Mouse (Mus musculus) thymus, adult 2 months (tissue): ENCODE data around the gene Tspan9. TPM values are rescaled to one million over a fixed set of nuclear protein-coding genes. Genes with fewer than 3 reads are reported as not detected.

Experiments
- DNase-seq: peaks from one replicate; pipeline ENCODE4 v3.0.0; 2021
- H3K27ac ChIP-seq: fragments of 200-500 bp; 2 replicates; pipeline ENCODE4 v1.5.1; 2012; ENCODE audit warnings: low read length, control low read depth; ENCODE audit not compliant: control insufficient read depth, insufficient read depth
- H3K27me3 ChIP-seq: fragments of 200-500 bp; 2 replicates; pipeline ENCODE4 v1.6.1; 2012; ENCODE audit warnings: mild to moderate bottlenecking, low read length, moderate library complexity, mixed read lengths; ENCODE audit not compliant: control insufficient read depth, insufficient read depth
- H3K36me3 ChIP-seq: fragments of 200-500 bp; 2 replicates; pipeline ENCODE4 v1.6.1; 2012; ENCODE audit warnings: mild to moderate bottlenecking, low read length, moderate library complexity; ENCODE audit not compliant: control insufficient read depth, insufficient read depth
- H3K4me1 ChIP-seq: fragments of 200-500 bp; replicated peaks from 2 replicates; pipeline ENCODE4 v1.6.1; 2012; ENCODE audit warnings: low read length; ENCODE audit not compliant: control insufficient read depth, insufficient read depth
- H3K4me3 ChIP-seq: fragments of 200-500 bp; 2 replicates; pipeline ENCODE4 v1.5.1; 2012; ENCODE audit warnings: mild to moderate bottlenecking, low read length, control low read depth, moderate library complexity; ENCODE audit not compliant: control insufficient read depth, insufficient read depth
- CTCF ChIP-seq: fragments of 200-500 bp; IDR thresholded peaks from 2 replicates; pipeline ENCODE4 v1.5.1; 2012; ENCODE audit warnings: mild to moderate bottlenecking, control low read depth, low read length, moderate library complexity, borderline replicate concordance; ENCODE audit not compliant: control insufficient read depth, poor library complexity, insufficient read depth; ENCODE audit errors: extremely low read depth
- POLR2A ChIP-seq: fragments of 200-500 bp; IDR thresholded peaks from 2 replicates; pipeline ENCODE4 v1.6.1; 2012; ENCODE audit warnings: mild to moderate bottlenecking, low read length, control low read depth, moderate library complexity; ENCODE audit not compliant: control insufficient read depth, poor library complexity, insufficient read depth; ENCODE audit errors: extremely low read depth
- WGBS: fragments of 180-500 bp; shearing (Covaris S2); methylation state at CpG from one replicate; pipeline ENCODE4 v1.1.7; 2018; 5-methylcytosine and 5-hydroxymethylcytosine counted together
- polyA plus RNA-seq: library from polyadenylated mRNA; depleted of rRNA; stranded (reverse); fragments of >200 nt; gene quantifications from 2 replicates; pipeline ENCODE4 v1.2.3, GENCODE M21; 2012

Gene Tspan9
- polyA plus RNA-seq, 1 experiment = 36.7 TPM

- H3K4me1 ChIP-seq = no peaks in the 10 kb centered on the region
These were observed 17.9 kb downstream of the Tspan9 start for GRCm38 (mm10) chr6:128125464-128125863.

GRCm38 (mm10) chr6:128124222-128124971 lies 19.0 kb downstream of the Tspan9 start:
- 88% methylated on average over 10 of the region's 10 CpGs for WGBS
- Histone ChIP-seq H3K27me3 (no peaks in the 10 kb centered on the region), H3K4me3 (no peak overlapping the region), H3K27ac (no peak overlapping the region), H3K36me3 (no peaks in the 10 kb centered on the region), H3K4me1 (no peaks in the 10 kb centered on the region)
- DNase-seq = no peak
- no peak for TF ChIP-seq POLR2A
- no peak for TF ChIP-seq CTCF

More at GRCm38 (mm10) chr6:128125464-128125863, 17.9 kb downstream of the Tspan9 start:
- Histone ChIP-seq H3K27me3 (no peaks in the 10 kb centered on the region), H3K4me3 (no peak overlapping the region), H3K36me3 (no peaks in the 10 kb centered on the region), H3K27ac (no peak overlapping the region)
- 91% methylated on average over 3 of the region's 3 CpGs for WGBS
- no peak for DNase-seq
- no peak for TF ChIP-seq POLR2A
- TF ChIP-seq CTCF = no peak

- no peak for DNase-seq
- Histone ChIP-seq H3K27ac (no peak overlapping the region), H3K36me3 (no peaks in the 10 kb centered on the region), H3K4me3 (no peak overlapping the region), H3K4me1 (no peaks in the 10 kb centered on the region), H3K27me3 (no peaks in the 10 kb centered on the region)
- WGBS = 94% methylated on average over 5 of the region's 5 CpGs
- TF ChIP-seq CTCF (no peak), POLR2A (no peak)
These were observed 21.3 kb downstream of the Tspan9 start for GRCm38 (mm10) chr6:128122127-128122526.

GRCm38 (mm10) chr6:128121691-128122090 lies 21.7 kb downstream of the Tspan9 start:
- no peak overlapping the region for H3K4me3 ChIP-seq
- no peak overlapping the region for H3K27ac ChIP-seq
- H3K4me1 ChIP-seq = no peaks in the 10 kb centered on the region
- H3K27me3 ChIP-seq = no peaks in the 10 kb centered on the region
- TF ChIP-seq POLR2A (no peak), CTCF (no peak)
- 96% methylated on average over 5 of the region's 5 CpGs for WGBS
- no peak for DNase-seq
- H3K36me3 ChIP-seq = no peaks in the 10 kb centered on the region

GRCm38 (mm10) chr6:128120806-128121205 lies 22.6 kb downstream of the Tspan9 start:
- WGBS = 98% methylated on average over 12 of the region's 12 CpGs
- H3K36me3 ChIP-seq = no peaks in the 10 kb centered on the region
- TF ChIP-seq POLR2A (no peak), CTCF (no peak)
- H3K4me1 ChIP-seq = no peaks in the 10 kb centered on the region
- no peaks in the 10 kb centered on the region for H3K27me3 ChIP-seq
- no peak overlapping the region for H3K4me3 ChIP-seq
- H3K27ac ChIP-seq = no peak overlapping the region
- DNase-seq = no peak

GRCm38 (mm10) chr6:128118670-128119230 lies 24.6 kb downstream of the Tspan9 start:
- TF ChIP-seq POLR2A = no peak
- TF ChIP-seq CTCF = no peak
- Histone ChIP-seq H3K36me3 (no peaks in the 10 kb centered on the region), H3K4me1 (no peaks in the 10 kb centered on the region), H3K27ac (no peak overlapping the region), H3K4me3 (no peak overlapping the region), H3K27me3 (no peaks in the 10 kb centered on the region)
- no peak for DNase-seq
- WGBS = 95% methylated on average over 7 of the region's 7 CpGs

GRCm38 (mm10) chr6:128116836-128117542 lies 26.4 kb downstream of the Tspan9 start:
- TF ChIP-seq POLR2A (no peak), CTCF (no peak)
- Histone ChIP-seq H3K36me3 (no peaks in the 10 kb centered on the region), H3K4me3 (no peak overlapping the region), H3K27ac (no peak overlapping the region), H3K27me3 (no peaks in the 10 kb centered on the region), H3K4me1 (no peaks in the 10 kb centered on the region)
- 93% methylated on average over 10 of the region's 10 CpGs for WGBS
- no peak for DNase-seq
